Mouse (Mus musculus) left cerebral cortex, adult 8-10 months (tissue): Measurements from ENCODE around the gene Ppp1r15a. TPM values are rescaled to one million over a fixed set of nuclear protein-coding genes. Genes with fewer than 3 reads are reported as not detected.
"Not testable (repeated sequence)": the region's sequence is repeated elsewhere in the genome, so short reads cannot be mapped to it uniquely, and the experiment has no call there.

Experiments used
- DNase-seq, 2 experiments: peaks; one replicate each; pipeline ENCODE4 v3.0.0; 2022; ENCODE audit warnings: low spot score in 2 of 2
- total RNA-seq, 4 experiments: library from RNA; stranded (reverse); gene quantifications; 2 replicates each; pipeline ENCODE4 v1.2.4; 2022

Gene Ppp1r15a
- total RNA-seq, 4 experiments from 2014 or later, result 16.0 to 27.0 (median 22.4) TPM

- no peak for DNase-seq
Measured at GRCm38 (mm10) chr7:45486158-45486557, 39.9 kb downstream of the Ppp1r15a start.

GRCm38 (mm10) chr7:45484985-45485384 is 41.1 kb downstream of the Ppp1r15a start:
- not testable (repeated sequence) for DNase-seq

- no peak for DNase-seq
Measured at GRCm38 (mm10) chr7:45482166-45482565, 43.9 kb downstream of the Ppp1r15a start.

GRCm38 (mm10) chr7:45481374-45481927 is 44.6 kb downstream of the Ppp1r15a start, which contains the start of gene Tulp2:
Gene Tulp2 (plus strand): TSS chr7:45481877.
- peak in 1 of 2 experiments; percentile 67 for DNase-seq

GRCm38 (mm10) chr7:45480310-45480709 is 45.8 kb downstream of the Ppp1r15a start:
- not testable (repeated sequence) for DNase-seq

GRCm38 (mm10) chr7:45478774-45479173 is 47.3 kb downstream of the Ppp1r15a start:
- DNase-seq, result no peak

GRCm38 (mm10) chr7:45477003-45477402 is 49.1 kb downstream of the Ppp1r15a start:
- no peak for DNase-seq

GRCm38 (mm10) chr7:45476453-45476852 is 49.6 kb downstream of the Ppp1r15a start:
- DNase-seq, result no peak

- no peak for DNase-seq
Measured at GRCm38 (mm10) chr7:45475291-45475969, 50.6 kb downstream of the Ppp1r15a start.

Other genes with a start within 250 kb of the Ppp1r15a start
- under 1 TPM in 3 of 4 experiments, not detected in 1; 0.19 to 0.55 (median 0.34) TPM for gene Slc6a21, start 248.8 kb downstream of the Ppp1r15a start, total RNA-seq
- gene Trpm4, start 192.5 kb downstream of the Ppp1r15a start, total RNA-seq, result 10 to 100 TPM; 23.9 to 27.8 (median 25.1) TPM
- gene Hrc, start 191.0 kb downstream of the Ppp1r15a start, total RNA-seq, result 1 to 10 TPM in 1 of 4 experiments, under 1 TPM in 3; 0.26 to 1.1 (median 0.78) TPM
- gene Ppfia3, start 159.2 kb downstream of the Ppp1r15a start, total RNA-seq, result 100 to 1,000 TPM; 137 to 162 (median 150) TPM
- 100 to 1,000 TPM; 139 to 172 (median 159) TPM for gene Lin7b, start 155.7 kb downstream of the Ppp1r15a start, total RNA-seq
- 100 to 1,000 TPM; 295 to 398 (median 356) TPM for gene Snrnp70, start 130.5 kb downstream of the Ppp1r15a start, total RNA-seq
- under 1 TPM in 1 of 4 experiments, not detected in 3; 0.14 TPM for gene Kcna7, start 120.6 kb downstream of the Ppp1r15a start, total RNA-seq
- under 1 TPM in 2 of 4 experiments, not detected in 2; 0.36 to 0.39 TPM for gene Ntf5, start 112.6 kb downstream of the Ppp1r15a start, total RNA-seq
- gene Lhb, start 105.4 kb downstream of the Ppp1r15a start, total RNA-seq, result not detected
- 10 to 100 TPM; 14.7 to 16.4 (median 15.1) TPM for gene Gys1, start 91.4 kb downstream of the Ppp1r15a start, total RNA-seq
- 10 to 100 TPM; 30.0 to 37.5 (median 32.0) TPM for gene Ruvbl2, start 88.2 kb downstream of the Ppp1r15a start, total RNA-seq
- 100 to 1,000 TPM; 206 to 283 (median 229) TPM for gene Ftl1, start 66.4 kb downstream of the Ppp1r15a start, total RNA-seq
- gene Bax, start 59.4 kb downstream of the Ppp1r15a start, total RNA-seq, result 10 to 100 TPM; 57.8 to 78.7 (median 67.0) TPM
- not detected for gene Tulp2, start 44.4 kb downstream of the Ppp1r15a start, total RNA-seq
- 1 to 10 TPM in 3 of 4 experiments, not detected in 1; 1.9 to 3.2 (median 2.9) TPM for gene Gm45808, start 39.5 kb downstream of the Ppp1r15a start, total RNA-seq
- 1 to 10 TPM; 5.9 to 7.0 (median 6.3) TPM for gene Dhdh, start 37.5 kb downstream of the Ppp1r15a start, total RNA-seq
- 100 to 1,000 TPM in 3 of 4 experiments, 10 to 100 TPM in 1; 97.8 to 121 (median 110) TPM for gene Nucb1, start 15.9 kb downstream of the Ppp1r15a start, total RNA-seq
- gene Plekha4, start 62 bp upstream of the Ppp1r15a start, total RNA-seq, result 1 to 10 TPM; 3.0 to 5.1 (median 4.0) TPM
- gene Hsd17b14, start 28.6 kb upstream of the Ppp1r15a start, total RNA-seq, result 1 to 10 TPM in 2 of 4 experiments, under 1 TPM in 1, not detected in 1; 0.72 to 2.6 (median 1.2) TPM
- 10 to 100 TPM; 19.3 to 21.1 (median 19.9) TPM for gene Bcat2, start 43.9 kb upstream of the Ppp1r15a start, total RNA-seq
- not detected for gene Fgf21, start 89.2 kb upstream of the Ppp1r15a start, total RNA-seq
- gene Fut1, start 91.0 kb upstream of the Ppp1r15a start, total RNA-seq, result under 1 TPM in 1 of 4 experiments, not detected in 3; 0.21 TPM
- gene Izumo1, start 95.5 kb upstream of the Ppp1r15a start, total RNA-seq, result not detected
- 1 to 10 TPM; 5.9 to 7.6 (median 6.6) TPM for gene Rasip1, start 101.2 kb upstream of the Ppp1r15a start, total RNA-seq
- gene Mamstr, start 113.7 kb upstream of the Ppp1r15a start, total RNA-seq, result 1 to 10 TPM; 3.5 to 6.0 (median 5.6) TPM
- gene Fut2, start 140.1 kb upstream of the Ppp1r15a start, total RNA-seq, result under 1 TPM in 1 of 4 experiments, not detected in 3; 0.59 TPM
- gene Ntn5, start 157.8 kb upstream of the Ppp1r15a start, total RNA-seq, result 1 to 10 TPM; 7.6 to 8.7 (median 8.2) TPM
- gene Sec1, start 168.1 kb upstream of the Ppp1r15a start, total RNA-seq, result 1 to 10 TPM in 1 of 4 experiments, under 1 TPM in 3; 0.63 to 1.1 (median 0.87) TPM
- gene Car11, start 173.6 kb upstream of the Ppp1r15a start, total RNA-seq, result 100 to 1,000 TPM; 230 to 247 (median 241) TPM
- 100 to 1,000 TPM; 164 to 236 (median 186) TPM for gene Dbp, start 178.8 kb upstream of the Ppp1r15a start, total RNA-seq
- gene Rpl18, start 189.2 kb upstream of the Ppp1r15a start, total RNA-seq, result 100 to 1,000 TPM; 340 to 384 (median 357) TPM
- 10 to 100 TPM; 24.9 to 27.4 (median 25.3) TPM for gene Sphk2, start 191.7 kb upstream of the Ppp1r15a start, total RNA-seq
- gene Fam83e, start 194.9 kb upstream of the Ppp1r15a start, total RNA-seq, result under 1 TPM in 1 of 4 experiments, not detected in 3; 0.14 TPM
- not detected for gene Spaca4, start 199.5 kb upstream of the Ppp1r15a start, total RNA-seq